Mouse (Mus musculus) megakaryocyte, embryonic 14.5 days (primary cell): Measurements from ENCODE around the gene Fam227a. TPM values are rescaled to one million over a fixed set of nuclear protein-coding genes. Genes with fewer than 3 reads are reported as not detected.

Source experiments
- H3K27me3 ChIP-seq: replicated peaks from 2 replicates; pipeline ENCODE3; 2012; ENCODE audit warnings: inconsistent platforms
- H3K36me3 ChIP-seq: replicated peaks from 2 replicates; pipeline ENCODE3; 2012; ENCODE audit warnings: low read length, inconsistent platforms, mixed read lengths
- H3K4me1 ChIP-seq: 2 replicates; pipeline ENCODE4 v1.6.1; 2012; ENCODE audit warnings: inconsistent platforms
- H3K4me3 ChIP-seq: replicated peaks from 2 replicates; pipeline ENCODE3; 2012; ENCODE audit warnings: moderate library complexity, mild to moderate bottlenecking, inconsistent platforms
- H3K9me3 ChIP-seq: 2 replicates; pipeline ENCODE4 v1.6.1; 2012; ENCODE audit warnings: inconsistent platforms
- FLI1 ChIP-seq: IDR thresholded peaks from 2 replicates; pipeline ENCODE4 v1.6.1; 2012; ENCODE audit warnings: low read length, inconsistent platforms, mixed read lengths
- GATA1 ChIP-seq: IDR thresholded peaks from 3 replicates; pipeline ENCODE4 v1.6.1; 2012; ENCODE audit warnings: mixed read lengths, low read length, inconsistent platforms, borderline replicate concordance
- polyA plus RNA-seq: library from polyadenylated mRNA; stranded (reverse); fragments of >175 nt; gene quantifications from 2 replicates; pipeline ENCODE4 v1.2.3, GENCODE M21; 2012; ENCODE audit warnings: low replicate concordance; ENCODE audit not compliant: insufficient read depth

Gene Fam227a
- polyA plus RNA-seq, 1 experiment, result 0.38 TPM

DNA sequence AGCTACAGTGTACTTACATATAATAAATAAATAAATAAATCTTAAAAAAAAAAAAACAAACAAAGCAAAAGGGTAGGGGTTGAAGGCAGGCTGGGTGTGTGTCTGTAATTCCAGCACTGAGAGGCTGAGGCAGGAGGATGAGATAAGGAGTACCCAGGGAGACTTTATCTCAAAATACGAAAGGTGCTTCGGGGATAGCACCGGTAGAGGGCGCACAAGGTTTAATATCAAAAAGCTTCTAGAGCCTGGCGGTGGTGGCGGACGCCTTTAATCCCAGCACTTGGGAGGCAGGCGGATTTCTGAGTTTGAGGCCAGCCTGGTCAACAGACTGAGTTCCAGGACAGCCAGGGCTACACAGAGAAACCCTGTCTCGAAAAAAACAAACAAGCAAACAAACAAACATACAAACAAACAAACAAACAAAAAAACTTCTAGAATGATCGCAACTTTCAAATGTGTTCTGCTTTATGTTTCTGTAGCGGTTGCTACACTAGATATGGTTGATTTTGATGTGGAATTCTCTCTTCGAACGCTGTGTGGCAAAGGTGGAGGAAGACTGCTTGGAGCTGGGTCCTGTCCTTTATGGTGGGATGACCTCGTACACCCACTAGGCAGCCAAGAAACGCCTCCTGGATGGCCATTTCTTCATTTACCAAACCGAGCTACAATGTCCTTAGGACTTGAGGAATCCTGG is 772 bp downstream of the Fam227a start:
- H3K4me3 ChIP-seq, result peak overlapping the region; percentile 97
- peaks cover 32% of the 10 kb centered on the region for H3K36me3 ChIP-seq
- TF ChIP-seq FLI1 (no peak), GATA1 (no peak)
- no peaks in the 10 kb centered on the region for H3K27me3 ChIP-seq
- peaks cover 7% of the 10 kb centered on the region; the same call in 1 of the 2 replicates for H3K9me3 ChIP-seq
- H3K4me1 ChIP-seq, result peaks cover 51% of the 10 kb centered on the region

DNA sequence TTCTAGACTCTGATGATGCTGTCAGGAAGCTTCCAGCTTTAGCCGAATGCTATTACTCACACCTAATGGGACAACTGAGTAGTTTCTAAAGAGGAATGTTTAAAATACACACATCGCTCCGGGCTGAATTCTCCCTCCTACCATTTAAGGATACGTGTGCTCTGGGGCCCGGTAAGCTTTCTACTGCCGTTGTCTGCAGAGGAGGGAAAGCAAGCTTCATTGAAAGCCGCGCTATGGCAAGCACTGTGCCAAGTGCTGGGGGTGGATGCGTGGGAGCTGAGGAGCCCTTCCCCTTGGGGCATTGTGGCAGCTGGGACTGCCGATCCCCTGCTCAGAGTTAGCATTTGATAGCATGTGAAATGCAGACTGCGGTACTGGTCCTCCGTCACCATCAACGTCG is 2.3 kb downstream of the Fam227a start:
- peak overlapping the region; percentile 50 for H3K4me3 ChIP-seq
- H3K36me3 ChIP-seq, result peaks cover 16% of the 10 kb centered on the region
- no peaks in the 10 kb centered on the region for H3K27me3 ChIP-seq
- peaks cover 53% of the 10 kb centered on the region for H3K4me1 ChIP-seq
- H3K9me3 ChIP-seq, result peaks cover 3% of the 10 kb centered on the region; the same call in 1 of the 2 replicates
- TF ChIP-seq GATA1 (no peak), FLI1 (no peak)

DNA sequence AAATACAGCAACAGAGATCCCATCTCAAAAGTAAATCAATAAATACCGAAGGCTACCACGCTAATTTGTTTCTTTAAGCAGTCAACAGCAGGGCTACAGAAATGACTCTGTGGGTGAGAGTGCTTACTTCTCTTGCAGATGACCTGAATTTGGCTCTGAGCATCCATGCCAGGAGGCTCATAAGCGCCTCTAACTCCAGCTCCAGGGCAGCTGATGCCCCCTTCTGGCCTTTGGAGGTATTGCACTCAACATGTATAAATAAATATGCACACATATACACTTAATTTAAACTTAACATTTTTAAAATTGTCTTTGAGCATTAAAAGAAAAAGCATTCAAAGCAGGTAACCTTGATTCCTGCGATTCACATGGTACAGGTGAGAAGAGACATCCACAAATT is 7.3 kb downstream of the Fam227a start:
- H3K27me3 ChIP-seq, result peaks cover 9% of the 10 kb centered on the region

DNA sequence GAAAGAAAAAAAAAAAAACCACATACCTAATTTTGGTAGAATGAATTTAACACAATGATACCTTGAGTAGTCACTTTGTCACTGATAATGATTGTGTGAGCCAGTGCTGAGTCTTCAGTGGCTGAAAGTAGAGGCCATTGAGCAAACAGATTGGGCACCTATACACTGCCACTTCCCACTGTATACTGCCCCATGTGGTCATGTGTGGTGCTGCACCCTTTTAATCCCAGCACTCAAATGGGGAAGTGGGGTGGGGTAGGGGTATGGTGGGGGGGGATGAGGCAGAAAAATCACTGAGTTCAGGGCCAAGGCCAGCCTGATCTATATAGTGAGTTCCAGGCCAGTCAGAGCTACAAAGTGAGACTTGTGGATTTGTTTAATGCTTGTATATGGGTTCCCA is 8.2 kb downstream of the Fam227a start:
- no peak for TF ChIP-seq FLI1
- Histone ChIP-seq H3K9me3 (no peaks in the 10 kb centered on the region), H3K4me3 (no peak overlapping the region), H3K4me1 (peaks cover 36% of the 10 kb centered on the region), H3K27me3 (peaks cover 9% of the 10 kb centered on the region), H3K36me3 (peaks cover 2% of the 10 kb centered on the region)

More for the DNA sequence above, 7.3 kb downstream of the Fam227a start:
- Histone ChIP-seq H3K36me3 (peaks cover 7% of the 10 kb centered on the region), H3K9me3 (no peaks in the 10 kb centered on the region), H3K4me1 (peaks cover 40% of the 10 kb centered on the region), H3K4me3 (no peak overlapping the region)
- TF ChIP-seq FLI1 (no peak), GATA1 (no peak)

DNA sequence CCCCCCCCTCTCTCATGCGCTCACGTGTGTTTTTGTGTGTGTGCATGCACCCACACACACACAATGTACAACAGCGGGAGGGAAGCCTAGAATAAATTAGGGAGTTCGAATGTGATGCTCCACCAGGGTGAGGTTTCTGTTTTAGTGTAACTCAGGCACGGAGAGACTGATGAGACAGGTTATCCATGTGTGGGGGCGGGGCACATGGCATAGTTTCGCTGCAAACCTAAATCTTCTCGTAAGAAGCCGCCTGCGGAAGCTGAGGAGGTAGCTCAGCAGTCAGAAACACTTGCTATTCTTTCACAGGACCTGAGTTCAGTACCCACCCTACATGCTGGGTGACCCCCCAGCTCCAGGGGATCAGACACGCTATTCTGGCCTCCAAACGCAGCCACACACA is 10.6 kb downstream of the Fam227a start:
- TF ChIP-seq GATA1 (no peak), FLI1 (no peak)
- Histone ChIP-seq H3K4me3 (peak overlapping the region; percentile 53), H3K27me3 (peaks cover 16% of the 10 kb centered on the region), H3K4me1 (peaks cover 32% of the 10 kb centered on the region), H3K36me3 (peaks cover 2% of the 10 kb centered on the region), H3K9me3 (no peaks in the 10 kb centered on the region)

DNA sequence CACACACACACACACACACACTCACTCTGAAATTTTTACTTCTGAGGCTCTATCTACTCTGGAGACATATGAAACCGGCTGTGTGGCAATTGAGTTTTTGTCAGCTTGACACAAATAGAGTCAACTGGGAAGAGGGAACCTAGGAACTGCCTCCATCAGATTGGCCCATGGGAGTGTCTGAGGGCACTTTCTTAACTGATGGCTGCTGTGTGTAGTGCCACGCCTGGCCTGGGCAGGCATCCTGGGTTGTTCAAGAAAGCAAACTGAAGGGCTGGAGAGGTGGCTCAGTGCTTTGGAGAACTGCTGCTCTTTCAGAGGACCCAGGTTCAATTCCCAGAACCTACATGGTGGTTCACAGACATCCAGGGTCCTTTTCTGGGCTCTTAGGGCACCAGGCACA is 13.3 kb downstream of the Fam227a start:
- Histone ChIP-seq H3K4me1 (peaks cover 55% of the 10 kb centered on the region), H3K27me3 (peaks cover 19% of the 10 kb centered on the region), H3K9me3 (no peaks in the 10 kb centered on the region), H3K36me3 (peaks cover 14% of the 10 kb centered on the region), H3K4me3 (no peak overlapping the region)
- TF ChIP-seq GATA1 (no peak), FLI1 (no peak)

DNA sequence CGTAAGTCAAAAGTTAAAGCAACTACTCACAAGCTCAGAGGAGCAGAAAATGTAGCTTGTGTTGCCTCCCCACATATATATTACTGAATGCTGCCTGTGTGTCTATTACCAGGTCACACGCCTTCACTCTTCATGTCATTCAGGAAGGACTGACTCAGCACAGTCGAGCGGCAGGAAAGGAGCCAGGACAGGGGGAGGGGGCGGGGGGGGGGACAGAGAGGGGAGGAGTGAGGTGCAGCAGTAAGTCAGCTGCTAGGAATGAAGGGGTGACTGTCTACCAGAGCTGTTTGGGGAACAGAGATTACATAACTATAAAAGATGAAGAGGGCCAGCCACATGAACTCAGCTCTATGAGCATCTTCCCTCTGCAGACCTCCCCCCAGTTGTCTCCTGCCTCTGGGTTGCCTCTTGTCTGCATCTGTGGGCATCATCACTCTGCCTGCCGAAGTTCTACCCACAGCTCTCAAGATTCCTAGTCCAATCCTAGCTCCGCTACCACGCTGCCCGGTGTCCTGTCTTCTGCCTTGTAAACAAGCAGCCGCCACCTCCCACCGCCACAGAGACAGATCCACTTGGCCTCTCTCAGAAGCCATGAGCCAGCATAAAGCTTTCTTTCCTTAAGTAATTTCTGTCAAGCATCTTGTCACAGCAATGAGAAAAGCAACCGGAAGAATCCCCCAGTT is 17.5 kb downstream of the Fam227a start:
- H3K9me3 ChIP-seq, result no peaks in the 10 kb centered on the region
- TF ChIP-seq GATA1 (no peak), FLI1 (no peak)
- H3K4me1 ChIP-seq, result peaks cover 56% of the 10 kb centered on the region
- H3K27me3 ChIP-seq, result peaks cover 18% of the 10 kb centered on the region
- H3K4me3 ChIP-seq, result peak overlapping the region; percentile 79
- H3K36me3 ChIP-seq, result peaks cover 30% of the 10 kb centered on the region

DNA sequence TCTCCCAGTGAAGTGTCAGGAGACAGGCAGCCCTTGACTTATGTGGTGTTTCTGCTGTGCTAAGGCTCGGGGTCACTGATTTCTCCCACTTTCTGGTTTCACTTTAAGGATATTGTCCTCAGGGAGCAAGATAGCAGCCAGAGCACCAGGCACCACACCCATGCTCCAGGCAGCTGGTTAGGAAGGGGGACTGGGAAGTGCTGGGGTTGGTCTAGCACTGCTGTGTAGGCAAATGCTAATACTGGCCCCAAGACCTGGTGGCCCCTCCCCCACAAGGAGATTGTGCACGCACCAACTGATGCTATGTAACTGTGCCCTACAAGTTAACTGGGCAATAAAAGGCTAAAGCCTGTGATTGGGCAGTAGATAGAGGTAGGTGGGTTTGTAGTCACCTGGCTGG is 28.3 kb downstream of the Fam227a start:
- Histone ChIP-seq H3K4me3 (no peak overlapping the region), H3K4me1 (peaks cover 6% of the 10 kb centered on the region), H3K27me3 (peaks cover 42% of the 10 kb centered on the region), H3K36me3 (peaks cover 35% of the 10 kb centered on the region), H3K9me3 (peaks cover 11% of the 10 kb centered on the region)
- no peak for TF ChIP-seq GATA1
- no peak for TF ChIP-seq FLI1

DNA sequence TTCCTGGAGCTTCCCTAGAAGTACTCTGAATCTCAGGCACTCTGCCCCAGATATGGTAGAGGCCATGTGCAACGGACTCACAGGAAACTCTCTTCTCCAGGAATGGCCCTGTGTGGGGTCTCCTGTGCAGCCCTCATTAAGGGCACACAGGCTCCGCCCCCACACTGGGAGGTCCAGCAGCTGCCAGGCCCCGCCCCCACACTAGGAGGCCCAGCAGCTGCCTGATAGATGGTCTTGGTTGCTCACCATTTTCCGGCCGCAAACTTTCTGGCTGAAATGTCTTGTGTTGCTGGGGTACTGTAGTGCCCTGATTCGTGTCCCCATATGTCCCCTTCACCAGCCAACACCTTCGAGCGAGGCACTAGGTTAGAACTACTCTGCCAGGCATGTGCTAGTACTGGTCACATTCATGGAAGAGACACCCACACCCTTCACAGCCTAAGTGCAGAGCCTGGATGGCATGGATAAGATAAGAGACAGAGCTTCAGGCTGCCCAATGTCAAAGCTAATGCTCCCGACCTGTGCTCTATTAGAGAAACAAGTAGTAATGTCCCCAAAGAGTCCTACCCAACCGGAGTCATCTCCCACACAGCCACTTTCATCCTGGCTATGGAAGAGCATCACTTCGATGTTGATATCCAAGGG is 38.9 kb downstream of the Fam227a start:
- TF ChIP-seq FLI1, result no peak
- Histone ChIP-seq H3K4me1 (peaks cover 27% of the 10 kb centered on the region), H3K27me3 (peaks cover 35% of the 10 kb centered on the region)

DNA sequence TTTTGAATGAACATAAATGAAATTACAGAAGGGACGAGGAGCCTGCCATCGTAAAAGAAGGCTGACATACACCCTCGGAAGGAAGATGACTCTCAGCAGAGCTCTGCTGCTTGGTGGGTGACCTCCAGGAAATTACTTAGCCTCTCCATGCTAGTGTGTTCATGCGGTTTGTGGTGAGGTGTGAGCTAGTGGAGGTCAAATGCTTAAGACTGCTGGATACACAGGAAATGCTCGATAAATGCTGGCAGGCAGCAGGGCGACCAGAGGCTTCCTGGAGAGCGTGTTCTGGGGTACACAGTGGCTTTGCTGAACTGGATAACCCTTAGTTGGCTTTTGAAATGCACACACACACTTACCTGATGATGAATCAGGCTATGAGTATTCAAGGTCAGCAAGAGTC is 40.3 kb downstream of the Fam227a start:
- TF ChIP-seq GATA1 (no peak), FLI1 (no peak)
- Histone ChIP-seq H3K27me3 (peaks cover 30% of the 10 kb centered on the region), H3K9me3 (peaks cover 8% of the 10 kb centered on the region; the same call in 1 of the 2 replicates), H3K36me3 (peaks cover 27% of the 10 kb centered on the region), H3K4me3 (peak overlapping the region; percentile 2), H3K4me1 (peaks cover 27% of the 10 kb centered on the region)

More for the DNA sequence above, 38.9 kb downstream of the Fam227a start:
- Histone ChIP-seq H3K4me3 (no peak overlapping the region), H3K9me3 (peaks cover 8% of the 10 kb centered on the region; the same call in 1 of the 2 replicates), H3K36me3 (peaks cover 25% of the 10 kb centered on the region)
